Mouse (Mus musculus) adrenal gland, adult 2 months (tissue): ENCODE results near the gene Scube1. TPM values are rescaled to one million over a fixed set of nuclear protein-coding genes. Genes with fewer than 3 reads are reported as not detected.
A peak's percentile ranks its signal among the peaks of the same experiment; 100 is the strongest.

Experiments used
- DNase-seq: peaks from one replicate; pipeline ENCODE4 v3.0.0; 2021
- polyA plus RNA-seq: library from polyadenylated mRNA; depleted of rRNA; stranded (reverse); fragments of >200 nt; gene quantifications from 2 replicates; pipeline ENCODE4 v1.2.3, GENCODE M21; 2012; rRNA removed
- total RNA-seq, 2 experiments: library from RNA; stranded (reverse); gene quantifications; 2 replicates each; pipeline ENCODE4 v1.2.3; 2021

Gene Scube1
- total and polyA plus RNA-seq, 3 experiments = 3.2 to 15.1 (median 9.1) TPM

DNA sequence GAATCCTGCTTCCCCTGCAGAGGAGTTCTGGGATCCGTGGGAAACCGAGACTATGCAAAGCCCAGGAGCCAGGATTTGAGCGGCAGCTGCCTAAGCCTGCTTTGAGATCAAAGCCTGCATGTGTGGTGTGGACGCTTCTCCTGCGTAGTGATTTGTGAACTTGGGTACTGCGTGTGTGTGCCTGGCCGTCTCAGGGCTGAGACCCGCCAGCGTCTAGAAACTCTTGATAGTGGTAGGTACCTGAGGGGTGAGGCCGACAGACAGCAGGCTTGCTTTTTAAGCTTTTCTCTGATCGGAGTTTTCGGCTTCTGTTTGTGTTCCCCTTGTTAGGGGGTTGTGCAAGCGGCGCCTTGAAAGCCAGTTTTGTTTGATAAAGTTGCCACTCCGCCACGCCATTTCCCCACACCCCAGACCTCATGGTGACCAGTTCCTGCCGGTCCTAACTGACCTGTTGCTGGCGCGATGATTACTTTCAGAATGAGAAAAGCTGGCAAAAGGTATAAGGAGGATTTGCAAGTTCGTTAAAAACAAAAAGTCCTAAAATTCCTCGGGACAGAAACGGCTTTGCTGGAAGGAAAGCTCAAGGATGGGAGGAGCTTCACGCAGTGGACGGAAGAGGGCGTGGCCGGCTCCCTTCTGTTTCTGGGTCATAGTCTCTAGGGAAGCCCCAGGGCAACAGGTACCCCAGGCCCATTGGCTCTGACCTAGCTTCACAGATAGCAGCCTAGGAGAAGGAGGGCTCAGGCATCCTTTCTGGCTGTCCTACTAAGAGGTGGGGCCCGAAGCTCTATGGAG is 160.8 kb downstream of the Scube1 start:
- DNase-seq = peak; percentile 86

DNA sequence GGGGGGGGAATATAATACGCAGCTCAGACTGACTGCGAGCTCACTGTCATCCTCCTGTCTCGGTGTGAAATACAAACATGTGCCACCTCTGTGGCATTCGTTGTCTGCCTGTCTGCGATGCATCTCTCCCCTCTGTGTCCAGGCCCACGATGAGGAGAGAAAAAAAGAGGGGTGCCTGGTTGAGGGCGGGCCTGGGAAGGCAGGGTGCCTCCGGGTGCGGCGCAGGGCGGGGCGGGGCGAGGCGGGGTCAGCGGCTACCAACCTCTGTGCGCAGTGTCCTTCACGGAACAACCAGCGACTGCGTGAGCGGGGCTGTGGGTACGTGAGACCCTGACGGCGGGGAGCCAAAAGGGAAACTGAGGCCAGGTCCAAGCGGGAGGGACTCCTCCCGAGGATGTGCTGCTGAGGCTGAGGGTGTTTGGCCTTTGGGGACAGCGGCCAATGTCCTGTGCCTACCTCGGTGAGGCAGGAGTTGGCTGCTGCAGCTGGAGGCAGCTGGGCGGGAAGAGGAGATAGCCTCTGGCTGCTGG is 161.4 kb downstream of the Scube1 start, which contains the start of the genes Tspo and Mcat:
Gene Tspo, plus strand, starts transcription at position 266 of the 530 bp plus-strand sequence.
Gene Mcat, minus strand, starts transcription at position 461 of the 530 bp plus-strand sequence.
- peak; percentile 93 for DNase-seq

DNA sequence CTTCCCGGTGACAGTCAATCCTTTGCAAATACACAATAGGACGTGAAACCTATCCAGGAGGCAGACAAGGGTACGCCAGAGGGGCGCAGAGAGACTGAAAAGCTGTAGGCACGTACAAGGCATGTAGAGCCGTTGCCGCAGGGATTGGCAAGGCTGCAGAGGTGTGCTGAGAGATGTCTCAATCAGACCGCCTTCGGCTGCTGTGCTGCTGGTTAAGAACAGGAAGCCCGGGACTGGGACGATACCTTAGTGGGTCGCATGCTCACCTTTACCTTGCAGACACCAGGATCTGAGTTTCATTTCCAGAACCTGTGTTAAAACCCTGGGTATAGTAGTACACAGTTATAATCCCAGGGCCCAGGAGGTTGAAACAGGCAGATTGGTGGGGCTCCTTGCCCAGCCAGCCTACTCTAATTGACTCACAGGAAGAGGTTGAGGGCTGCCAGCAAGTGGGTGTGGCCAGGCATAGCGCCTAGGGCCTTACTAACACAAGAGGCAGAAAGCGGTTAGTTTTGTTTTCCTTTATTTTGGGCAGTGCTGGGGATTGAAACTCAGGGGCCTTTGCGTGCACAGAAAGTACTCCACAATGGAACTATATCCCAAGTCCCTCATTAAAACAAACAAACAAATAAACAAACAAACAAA is 162.1 kb downstream of the Scube1 start:
- peak; percentile 93 for DNase-seq

DNA sequence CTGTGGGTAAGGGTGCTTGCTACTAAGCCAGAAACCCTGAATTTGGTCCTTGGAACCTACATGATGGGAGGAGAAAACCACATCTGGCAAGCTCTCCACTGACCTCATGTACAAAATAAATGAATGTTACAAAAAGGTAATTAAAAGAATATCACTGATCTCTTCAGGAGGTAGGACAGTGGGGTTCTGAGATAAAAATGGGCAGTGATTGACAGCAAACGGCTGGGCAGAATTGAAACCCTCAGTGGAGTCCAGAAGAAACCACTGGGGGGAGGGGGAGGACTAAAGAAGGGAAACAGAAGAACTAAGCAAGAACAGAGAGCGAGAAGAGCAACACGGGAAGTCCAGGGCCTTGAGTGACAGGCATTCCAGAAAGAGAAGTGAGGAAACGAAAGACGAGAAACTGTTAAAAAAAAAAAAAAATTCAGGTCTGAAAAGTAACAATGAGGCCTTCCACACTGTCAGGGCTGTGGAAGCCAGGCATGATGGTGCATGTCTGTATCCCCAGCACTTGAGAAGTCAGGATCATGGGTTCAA is 163.8 kb downstream of the Scube1 start:
- DNase-seq = no peak

DNA sequence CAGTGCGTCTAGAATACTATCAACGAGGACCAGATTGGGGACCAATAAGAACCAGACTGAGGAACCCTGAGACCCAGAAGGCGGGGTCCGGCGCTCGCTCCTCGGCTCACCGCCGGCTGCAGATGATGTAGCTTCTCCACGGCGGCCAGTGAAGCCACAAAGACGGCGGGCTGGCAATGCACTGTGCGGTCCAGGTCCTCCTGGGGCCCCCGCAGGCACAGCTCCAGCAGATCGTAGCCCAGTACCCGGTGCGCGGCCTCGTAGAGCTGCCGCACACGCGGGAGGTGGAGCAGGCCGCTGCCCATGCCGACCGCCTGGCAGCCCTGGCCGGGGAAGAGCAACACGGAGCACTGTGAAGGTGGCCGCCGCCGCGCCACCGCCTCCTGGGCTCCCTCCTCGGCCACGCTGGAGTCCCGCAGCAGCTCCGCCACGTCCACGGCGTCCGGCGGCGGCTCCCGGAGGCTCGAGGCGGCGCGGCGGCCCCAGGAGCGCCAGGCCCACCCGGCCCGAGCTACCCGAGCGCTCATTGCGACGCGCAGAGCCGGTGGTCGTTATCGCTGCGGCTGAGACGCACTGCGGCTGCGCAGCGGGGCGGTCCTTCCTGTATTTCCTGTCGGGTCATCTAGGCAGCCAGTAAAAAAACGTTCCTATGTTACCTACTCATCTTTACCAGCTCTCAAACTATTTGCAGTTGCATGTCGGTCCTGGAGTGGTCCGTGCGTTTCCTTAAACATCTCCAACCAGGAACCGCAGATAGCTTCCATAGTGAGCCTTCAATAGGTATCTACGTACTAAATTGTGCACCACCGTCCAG is 169.5 kb downstream of the Scube1 start:
- DNase-seq = peak; percentile 93

Other genes starting within 250 kb of the Scube1 start
- 10 to 100 TPM in 1 of 2 experiments, 1 to 10 TPM in 1; 7.4 to 13.6 TPM for gene Ttll1, start 214.1 kb downstream of the Scube1 start, total RNA-seq
- 4.5 and 4.7 TPM in 2 replicates for gene Ttll1, start 214.1 kb downstream of the Scube1 start, polyA plus RNA-seq
- 1 to 10 TPM; 3.2 to 7.3 TPM for gene Bik, start 198.2 kb downstream of the Scube1 start, total RNA-seq
- 9.1 and 11.4 TPM in 2 replicates for gene Bik, start 198.2 kb downstream of the Scube1 start, polyA plus RNA-seq
- gene Tspo, start 161.4 kb downstream of the Scube1 start, total RNA-seq = 100 to 1,000 TPM; 298 to 606 TPM
- 1,564 and 1,830 TPM in 2 replicates for gene Tspo, start 161.4 kb downstream of the Scube1 start, polyA plus RNA-seq
- gene Mcat, start 161.2 kb downstream of the Scube1 start, total RNA-seq = 10 to 100 TPM; 26.2 to 45.8 TPM
- gene Mcat, start 161.2 kb downstream of the Scube1 start, polyA plus RNA-seq = 86.0 and 113 TPM in 2 replicates
- gene Ttll12, start 129.9 kb downstream of the Scube1 start, total RNA-seq = 10 to 100 TPM; 31.7 to 46.2 TPM
- gene Ttll12, start 129.9 kb downstream of the Scube1 start, polyA plus RNA-seq = 47.4 and 48.0 TPM in 2 replicates
- not detected for gene Mpped1, start 54.4 kb upstream of the Scube1 start, total RNA-seq
- gene Mpped1, start 54.4 kb upstream of the Scube1 start, polyA plus RNA-seq = not detected in 2 replicates